25 mouse cellular contexts compared by ENCODE assay signal in genomic region chr3:157891819-157892218, GRCm38 (mm10). TPM values are rescaled to one million over a fixed set of nuclear protein-coding genes. Genes with fewer than 3 reads are reported as not detected.
DNase-seq lines count a peak whose midpoint lies in the region; ATAC-seq and TF ChIP-seq lines count a peak whose summit lies in the region.
"Had no signal": no experiment of that assay in that cellular context is flagged by ENCODE, and none has a peak within 500 bp of the region (broad histone marks: within the 10 kb centered on the region; RNA-seq: fewer than 3 reads in every experiment).

No protein-coding gene starts in this region.

- no peak for TF ChIP-seq POLR2A in CH12.LX (IDR thresholded peaks at IDR 0.05; ENCODE audit: low read depth, low read length)

- H3K4me2 ChIP-seq in kidney, postnatal 0 days (ENCODE audit: low read length): no peak overlapping the region
- no peak overlapping the region for H3K4me2 ChIP-seq in CH12.LX (ENCODE audit: insufficient read depth, low read depth, poor library complexity, severe bottlenecking)
- H3K4me2 ChIP-seq in forebrain, embryonic 16.5 days (ENCODE audit: low read length): no peak overlapping the region
- H3K4me2 ChIP-seq: embryonic facial prominence, embryonic 15.5 days; heart, embryonic 13.5 days; hindbrain, embryonic 15.5 days had no signal

- dilution Hi-C loops in CH12.LX (cut with MboI; ENCODE audit: extremely low pct_ligation_motif_present, extremely low pct_unique_long_range_greater_than_20kb, low sequenced_read_pairs): no loop called here

- TF ChIP-seq EP300 in CH12.LX (IDR thresholded peaks at IDR 0.05; ENCODE audit: low read length): no peak

- no peaks in the 10 kb centered on the region for H3K4me1 ChIP-seq in kidney, postnatal 0 days (replicated peaks; ENCODE audit: insufficient read depth, low read length)
- H3K4me1 ChIP-seq in CH12.LX (ENCODE audit: control insufficient read depth in 1 of 2, insufficient read depth in 2 of 2): no peaks in the 10 kb centered on the region
- no peaks in the 10 kb centered on the region for H3K4me1 ChIP-seq in forebrain, embryonic 16.5 days (replicated peaks; ENCODE audit: control insufficient read depth, insufficient read depth, low read length)
- H3K4me1 ChIP-seq: embryonic facial prominence, embryonic 15.5 days; forebrain, embryonic 10.5 days; heart, embryonic 13.5 days; hindbrain, embryonic 15.5 days had no signal

- peak; percentile 25 for TF ChIP-seq RAD21 in CH12.LX (IDR thresholded peaks at IDR 0.05; ENCODE audit: low read depth, low read length)

- DNase-seq in kidney, postnatal 0 days (ENCODE audit: low spot score): no peak
- DNase-seq in kidney, postnatal 10 days: no peak
- DNase-seq in 416B (ENCODE audit: low read depth): peak; percentile 7
- peak; percentile 33 for DNase-seq in CH12.LX (ENCODE audit: extremely low read depth)
- DNase-seq in Patski (ENCODE audit: low read depth, low spot score): no peak
- no peak for DNase-seq in lung, postnatal 25 days (ENCODE audit: low spot score)
- DNase-seq: adrenal gland, adult 2 months; adrenal gland, postnatal 25 days; B cell, adult 2 months; cerebellum, adult 2 months; cerebellum, postnatal 10 days; embryo, embryonic 11 days; gastrocnemius, postnatal 10 days; heart, postnatal 36 days; kidney, adult 18-20 months had no signal

- peak; percentile 12; the same call in 1 of the 2 replicates for TF ChIP-seq CTCF in kidney, postnatal 0 days (IDR thresholded peaks at IDR 0.05; ENCODE audit: low read depth)
- peak; percentile 25 to 51; a peak in 2 of 4 replicates for TF ChIP-seq CTCF in CH12.LX (conservative IDR thresholded peaks at IDR 0.05 in 1 of 2, IDR thresholded peaks at IDR 0.05 in 1 of 2; ENCODE audit: low read depth in 2 of 2, low read length in 2 of 2)
- TF ChIP-seq CTCF in Patski (IDR thresholded peaks at IDR 0.05): peak; percentile 42

- no peak overlapping the region for H3K4me3 ChIP-seq in kidney, postnatal 0 days (replicated peaks; ENCODE audit: low read depth, low read length)
- no peak overlapping the region for H3K4me3 ChIP-seq in CH12.LX (replicated peaks in 1 of 3; ENCODE audit: low read depth in 2 of 3, low read length in 2 of 3, poor library complexity in 1 of 3)
- no peak overlapping the region for H3K4me3 ChIP-seq in forebrain, embryonic 16.5 days (replicated peaks; ENCODE audit: low read length)
- H3K4me3 ChIP-seq: embryonic facial prominence, embryonic 15.5 days; erythroblast, embryonic 14.5 days; forebrain, embryonic 10.5 days; heart, embryonic 13.5 days; hindbrain, embryonic 15.5 days had no signal

- no peaks in the 10 kb centered on the region for H3K9me3 ChIP-seq in kidney, postnatal 0 days (replicated peaks; ENCODE audit: low read length)
- no peaks in the 10 kb centered on the region for H3K9me3 ChIP-seq in CH12.LX (replicated peaks; ENCODE audit: low read length)
- H3K9me3 ChIP-seq in forebrain, embryonic 16.5 days (ENCODE audit: control insufficient read depth, low read length): no peaks in the 10 kb centered on the region
- H3K9me3 ChIP-seq: embryonic facial prominence, embryonic 15.5 days; forebrain, embryonic 10.5 days; heart, embryonic 13.5 days; hindbrain, embryonic 15.5 days had no signal

- POLR2A ChIA-PET in Patski (lab: Charles Lee): no interaction called here

- H3K9ac ChIP-seq in kidney, postnatal 0 days (ENCODE audit: low read depth, low read length): no peak overlapping the region
- no peak overlapping the region for H3K9ac ChIP-seq in CH12.LX (ENCODE audit: insufficient read depth, low read depth)
- no peak overlapping the region for H3K9ac ChIP-seq in forebrain, embryonic 16.5 days (replicated peaks; ENCODE audit: low read depth, low read length)
- H3K9ac ChIP-seq: embryonic facial prominence, embryonic 15.5 days; heart, embryonic 13.5 days; hindbrain, embryonic 15.5 days had no signal

- no peak for ATAC-seq in kidney, postnatal 0 days (replicated peaks; ENCODE audit: low FRiP score, low read depth)
- ATAC-seq in Patski: no peak
- no peak for ATAC-seq in granulocyte monocyte progenitor cell, adult 5-6 weeks (replicated peaks; ENCODE audit: poor library complexity, severe bottlenecking)
- no peak for ATAC-seq in forebrain, embryonic 16.5 days
- ATAC-seq: CD4-positive, CD25-positive, alpha-beta regulatory T cell, adult 4 months; forebrain, embryonic 14.5 days; inflammation-experienced regulatory T-cells, adult 6 months had no signal

- no peak overlapping the region for H3K27ac ChIP-seq in kidney, postnatal 0 days
- no peak overlapping the region for H3K27ac ChIP-seq in CH12.LX (ENCODE audit: insufficient read depth, low read depth)
- H3K27ac ChIP-seq in forebrain, embryonic 16.5 days (ENCODE audit: low read length): no peak overlapping the region
- H3K27ac ChIP-seq: embryonic facial prominence, embryonic 15.5 days; forebrain, embryonic 10.5 days; heart, embryonic 13.5 days; hindbrain, embryonic 15.5 days had no signal

- no peaks in the 10 kb centered on the region for H3K79me2 ChIP-seq in CH12.LX (replicated peaks; ENCODE audit: control insufficient read depth, extremely low read depth, insufficient read depth, poor library complexity, severe bottlenecking)

- no peaks in the 10 kb centered on the region for H3K27me3 ChIP-seq in kidney, postnatal 0 days (ENCODE audit: insufficient read depth, low read length)
- H3K27me3 ChIP-seq in CH12.LX (replicated peaks): no peaks in the 10 kb centered on the region
- H3K27me3 ChIP-seq in Patski: no peaks in the 10 kb centered on the region
- no peaks in the 10 kb centered on the region for H3K27me3 ChIP-seq in forebrain, embryonic 16.5 days (replicated peaks; ENCODE audit: control insufficient read depth, insufficient read depth, low read length)
- H3K27me3 ChIP-seq: embryonic facial prominence, embryonic 15.5 days; heart, embryonic 13.5 days; hindbrain, embryonic 15.5 days had no signal

- in situ Hi-C loops in CH12.LX (cut with MboI; ENCODE audit: low pct_ligation_motif_present, low pct_unique_long_range_greater_than_20kb, low sequenced_read_pairs): loop anchor here (25.0 kb wide), 1 partner anchor 330 kb away; the partner anchor contains the start of gene Ptger3
- in situ Hi-C loops in Patski (cut with MboI; ENCODE audit: low pct_unique_long_range_greater_than_20kb): no loop called here

- CTCF ChIA-PET in Patski (lab: Charles Lee): no interaction called here

- H3K36me3 ChIP-seq in kidney, postnatal 0 days (ENCODE audit: insufficient read depth, low read length): 0 out of 2 replicates have a peak, but pooled peaks cover 6% of the 10 kb centered on the region
- peaks cover 40 to 54% of the 10 kb centered on the region in 2 experiments for H3K36me3 ChIP-seq in CH12.LX (replicated peaks in 1 of 2; ENCODE audit: control insufficient read depth in 1 of 2, insufficient read depth in 1 of 2, low read length in 1 of 2)
- H3K36me3 ChIP-seq in forebrain, embryonic 16.5 days (ENCODE audit: control insufficient read depth, insufficient read depth): no peaks in the 10 kb centered on the region
- H3K36me3 ChIP-seq: embryonic facial prominence, embryonic 15.5 days; forebrain, embryonic 10.5 days; heart, embryonic 13.5 days; hindbrain, embryonic 15.5 days had no signal

TF ChIP-seq in CH12.LX, 34 proteins besides CTCF, POLR2A, EP300 and RAD21:
- peak; percentile 35; the same call in 1 of the 2 replicates for TF ChIP-seq SMC3 (IDR thresholded peaks at IDR 0.05; ENCODE audit: low read depth, low read length)
- no peak for TF ChIP-seq BHLHE40 (IDR thresholded peaks at IDR 0.05; ENCODE audit: low read depth, low read length)
- no peak for TF ChIP-seq USF1 (IDR thresholded peaks at IDR 0.05; ENCODE audit: low read depth, low read length)
- peak; percentile 33; the same call in 1 of the 2 replicates for TF ChIP-seq ZNF384 (IDR thresholded peaks at IDR 0.05; ENCODE audit: low read depth, low read length)

RNA-seq across cellular contexts. Expression of gene Cth, which starts 33.1 kb away (rescaled TPM):
- polyA plus RNA-seq in kidney, postnatal 0 days (2015; fragmentation: Nextera tagmentation; extraction: Ambion mirVana): 76.8 and 83.6 TPM in 2 replicates
- total RNA-seq in CH12.LX (2012; rRNA removed): 162 and 370 TPM in 2 replicates
- 574 and 637 TPM in 2 replicates for total RNA-seq in CH12.LX (2014; rRNA removed)
- polyA plus RNA-seq in CH12.LX (2012; ENCODE audit: insufficient read length, low read depth): 183 and 187 TPM in 2 replicates
- polyA plus RNA-seq in Patski (2021): 23.5 TPM
- total RNA-seq in granulocyte monocyte progenitor cell, adult 5-6 weeks (2014; fragmentation: Nextera tagmentation): 3.5 TPM in 1 of 2 replicates, not detected in the other
- total RNA-seq in granulocyte monocyte progenitor cell, adult 5-6 weeks (2017): 0.43 TPM in 1 of 2 replicates, not detected in the other
- 3.2 and 3.9 TPM in 2 replicates for polyA plus RNA-seq in forebrain, embryonic 16.5 days (2015; fragmentation: Nextera tagmentation; extraction: Ambion mirVana)
- polyA plus RNA-seq: CD4-positive, CD25-positive, alpha-beta regulatory T cell, adult 4 months; erythroblast, embryonic 14.5 days; inflammation-experienced regulatory T-cells, adult 6 months had no signal

RNA-seq across cellular contexts. Expression of gene Ankrd13c, which starts 55.2 kb away (rescaled TPM):
- 31.9 and 33.0 TPM in 2 replicates for polyA plus RNA-seq in kidney, postnatal 0 days (2015; fragmentation: Nextera tagmentation; extraction: Ambion mirVana)
- total RNA-seq in CH12.LX (2012; rRNA removed): 18.9 and 28.7 TPM in 2 replicates
- total RNA-seq in CH12.LX (2014; rRNA removed): 54.1 and 54.4 TPM in 2 replicates
- polyA plus RNA-seq in CH12.LX (2012; ENCODE audit: insufficient read length, low read depth): 65.3 and 73.3 TPM in 2 replicates
- polyA plus RNA-seq in Patski (2021): 90.6 TPM
- 39.3 and 39.8 TPM in 2 replicates for total RNA-seq in granulocyte monocyte progenitor cell, adult 5-6 weeks (2014; fragmentation: Nextera tagmentation)
- total RNA-seq in granulocyte monocyte progenitor cell, adult 5-6 weeks (2017): 27.0 and 49.1 TPM in 2 replicates
- 24.7 and 26.5 TPM in 2 replicates for polyA plus RNA-seq in forebrain, embryonic 16.5 days (2015; fragmentation: Nextera tagmentation; extraction: Ambion mirVana)

Comparison
In these comparisons a context has a peak if more than half of its experiments do, and no peak if none do; other contexts are left out.
1. DNase-seq: peak in 416B (single experiment) and CH12.LX (single experiment); none in kidney, postnatal 0 days (single experiment), kidney, postnatal 10 days (single experiment), Patski (single experiment) and lung, postnatal 25 days (single experiment).
2. Peak in every context shown above with its lines, with median percentiles within 50 percentile points of each other: CTCF ChIP-seq.